ENCODE assay signal across 27 mouse cellular contexts in the genomic region with DNA sequence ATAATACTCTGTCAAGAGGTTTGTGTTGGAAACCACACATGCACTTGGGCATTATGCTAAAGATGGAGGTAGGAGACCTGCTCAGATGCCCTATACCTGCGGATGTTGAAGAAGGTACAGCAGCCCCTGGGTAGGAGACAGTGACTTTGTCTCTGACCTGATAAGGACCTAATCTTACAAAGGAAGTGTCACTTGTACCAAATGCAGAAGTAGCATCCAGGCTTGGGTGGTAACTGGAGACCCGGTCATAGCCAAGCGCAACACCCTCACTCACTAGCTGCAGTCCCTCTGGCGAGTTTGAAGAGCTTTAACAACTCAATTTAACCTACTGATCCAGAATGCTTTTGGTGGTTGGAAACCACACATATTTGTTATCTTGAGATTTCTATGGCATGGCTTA. TPM values are rescaled to one million over a fixed set of nuclear protein-coding genes. Genes with fewer than 3 reads are reported as not detected.
DNase-seq lines count a peak whose midpoint lies in the region; ATAC-seq and TF ChIP-seq lines count a peak whose summit lies in the region.
"Had no signal": no experiment of that assay in that cellular context is flagged by ENCODE, and none has a peak within 500 bp of the region (broad histone marks: within the 10 kb centered on the region; RNA-seq: fewer than 3 reads in every experiment).

No protein-coding gene starts in this region.

- TF ChIP-seq CTCF in heart, adult 2 months (IDR thresholded peaks at IDR 0.05), result no peak
- no peak for TF ChIP-seq CTCF in MEL (IDR thresholded peaks at IDR 0.05 in 2 of 3, conservative IDR thresholded peaks at IDR 0.05 in 1 of 3; ENCODE audit: control insufficient read depth in 1 of 3, insufficient read depth in 1 of 3, low read depth in 2 of 3, low read length in 3 of 3, poor library complexity in 1 of 3, severe bottlenecking in 1 of 3)
- no peak for TF ChIP-seq CTCF in lung, postnatal 0 days (IDR thresholded peaks at IDR 0.05)

- H3K79me2 ChIP-seq in heart, adult 2 months (replicated peaks; ENCODE audit: control insufficient read depth, insufficient read depth, low read length), result peaks cover 5% of the 10 kb centered on the region
- peaks cover 2% of the 10 kb centered on the region; the same call in 1 of the 2 replicates for H3K79me2 ChIP-seq in MEL (ENCODE audit: control insufficient read depth, insufficient read depth, low read length, poor library complexity)

- no peak overlapping the region for H3K9ac ChIP-seq in heart, adult 2 months (ENCODE audit: low read depth, low read length)
- H3K9ac ChIP-seq in MEL (ENCODE audit: control insufficient read depth, low read depth, low read length, poor library complexity, severe bottlenecking), result no peak overlapping the region
- H3K9ac ChIP-seq in lung, postnatal 0 days (replicated peaks; ENCODE audit: low read depth), result no peak overlapping the region
- H3K9ac ChIP-seq: embryonic facial prominence, embryonic 15.5 days; hindbrain, embryonic 12.5 days had no signal

- peak; percentile 58 for ATAC-seq in megakaryocyte progenitor cell, adult 5-6 weeks (replicated peaks; ENCODE audit: poor library complexity)
- ATAC-seq in lung, postnatal 0 days, result no peak
- ATAC-seq: activated CD4-positive, CD25-positive, alpha-beta regulatory T cell, adult 4 months; CD4-positive, CD25-positive, alpha-beta regulatory T cell, adult 4 months; forebrain, embryonic 14.5 days; hindbrain, embryonic 16.5 days; inflammation-experienced regulatory T-cells, adult 6 months; intestine, postnatal 0 days; Patski had no signal

- TF ChIP-seq POLR2A in heart, adult 2 months (IDR thresholded peaks at IDR 0.05; ENCODE audit: insufficient read depth, low read depth, low read length), result no peak
- TF ChIP-seq POLR2A in MEL (IDR thresholded peaks at IDR 0.05; ENCODE audit: control insufficient read depth in 1 of 2, insufficient read depth in 1 of 2, low read depth in 1 of 2, low read length in 2 of 2, poor library complexity in 1 of 2), result no peak

- H3K36me3 ChIP-seq in heart, adult 2 months (ENCODE audit: control insufficient read depth, insufficient read depth, low read length), result peaks cover 3% of the 10 kb centered on the region
- H3K36me3 ChIP-seq in MEL (ENCODE audit: control insufficient read depth in 1 of 2, insufficient read depth in 2 of 2, low read length in 2 of 2), result peaks cover 0 to 22% of the 10 kb centered on the region in 2 experiments; a peak in 2 of 4 replicates
- H3K36me3 ChIP-seq in lung, postnatal 0 days (ENCODE audit: insufficient read depth, low read length), result no peaks in the 10 kb centered on the region
- H3K36me3 ChIP-seq: embryonic facial prominence, embryonic 15.5 days; forebrain, embryonic 10.5 days; hindbrain, embryonic 12.5 days had no signal

- H3K4me1 ChIP-seq in heart, adult 2 months (ENCODE audit: control insufficient read depth, insufficient read depth, low read length), result peaks cover 14% of the 10 kb centered on the region
- peaks cover 8 to 23% of the 10 kb centered on the region in 2 experiments for H3K4me1 ChIP-seq in MEL (ENCODE audit: control insufficient read depth in 1 of 2, insufficient read depth in 2 of 2, low read length in 2 of 2)
- no peaks in the 10 kb centered on the region for H3K4me1 ChIP-seq in lung, postnatal 0 days (ENCODE audit: insufficient read depth, low read depth, low read length)
- H3K4me1 ChIP-seq: forebrain, embryonic 10.5 days; hindbrain, embryonic 12.5 days had no signal

- no peak for DNase-seq in heart, adult 2 months
- no peak for DNase-seq in heart, adult 18-20 months
- peak; percentile 58 for DNase-seq in 416B (ENCODE audit: low read depth)
- peak; percentile 81 for DNase-seq in MEL (ENCODE audit: low read depth, low spot score)
- no peak for DNase-seq in lung, postnatal 0 days (ENCODE audit: low spot score)
- DNase-seq in MN1 (ENCODE audit: low spot score), result no peak
- DNase-seq: adrenal gland, postnatal 25 days; B cell, adult 2 months; cerebellum, adult 18-20 months; cerebellum, postnatal 10 days; embryo, embryonic 11 days; gastrocnemius, postnatal 14 days; heart, postnatal 10 days; heart, postnatal 4 days had no signal

- no peak overlapping the region for H3K4me3 ChIP-seq in heart, adult 2 months
- H3K4me3 ChIP-seq in MEL (ENCODE audit: control insufficient read depth in 1 of 2, insufficient read depth in 1 of 2, low read depth in 2 of 2, low read length in 2 of 2), result no peak overlapping the region
- H3K4me3 ChIP-seq in lung, postnatal 0 days (ENCODE audit: low read depth, low read length), result no peak overlapping the region
- H3K4me3 ChIP-seq: embryonic facial prominence, embryonic 15.5 days; erythroblast, embryonic 14.5 days; forebrain, embryonic 10.5 days; hindbrain, embryonic 12.5 days had no signal

- WGBS in heart, adult 2 months, result 86% methylated on average over 4 of the region's 4 CpGs
- 85% methylated on average over 4 of the region's 4 CpGs for WGBS in lung, postnatal 0 days

- no peak overlapping the region for H3K4me2 ChIP-seq in lung, postnatal 0 days (replicated peaks; ENCODE audit: low read depth, low read length)
- H3K4me2 ChIP-seq: embryonic facial prominence, embryonic 15.5 days; hindbrain, embryonic 12.5 days had no signal

- intact Hi-C loops in heart, adult 2 months (cut with DNase I), result no loop called here

- H3K9me3 ChIP-seq in MEL (replicated peaks; ENCODE audit: insufficient read depth, low read length), result no peaks in the 10 kb centered on the region
- no peaks in the 10 kb centered on the region for H3K9me3 ChIP-seq in lung, postnatal 0 days (ENCODE audit: low read length)
- H3K9me3 ChIP-seq: embryonic facial prominence, embryonic 15.5 days; forebrain, embryonic 10.5 days; G1E; hindbrain, embryonic 12.5 days had no signal

- TF ChIP-seq EP300 in heart, adult 2 months (IDR thresholded peaks at IDR 0.05; ENCODE audit: insufficient read depth, low read depth, low read length), result no peak
- TF ChIP-seq EP300 in MEL (IDR thresholded peaks at IDR 0.05; ENCODE audit: low read depth in 1 of 2, low read length in 2 of 2), result peak; percentile 64 to 88
- no peak for TF ChIP-seq EP300 in lung, postnatal 0 days (IDR thresholded peaks at IDR 0.05)

- no peak for TF ChIP-seq RAD21 in MEL (IDR thresholded peaks at IDR 0.05; ENCODE audit: low read depth, low read length)

- H3K27ac ChIP-seq in heart, adult 2 months, result peak overlapping the region; percentile 1; the same call in 1 of the 2 replicates
- no peak overlapping the region for H3K27ac ChIP-seq in MEL (ENCODE audit: control insufficient read depth, low read depth, low read length)
- H3K27ac ChIP-seq in lung, postnatal 0 days (ENCODE audit: low read length), result no peak overlapping the region
- H3K27ac ChIP-seq: embryonic facial prominence, embryonic 15.5 days; forebrain, embryonic 10.5 days; hindbrain, embryonic 12.5 days had no signal

- H3K27me3 ChIP-seq in heart, adult 2 months (ENCODE audit: control insufficient read depth, insufficient read depth, low read length), result no peaks in the 10 kb centered on the region
- H3K27me3 ChIP-seq in MEL (ENCODE audit: control insufficient read depth in 1 of 2, insufficient read depth in 2 of 2, low read length in 2 of 2), result no peaks in the 10 kb centered on the region
- no peaks in the 10 kb centered on the region for H3K27me3 ChIP-seq in lung, postnatal 0 days (replicated peaks; ENCODE audit: insufficient read depth, low read length)
- H3K27me3 ChIP-seq: embryonic facial prominence, embryonic 15.5 days; hindbrain, embryonic 12.5 days; Patski had no signal

TF ChIP-seq in MEL, 35 proteins besides CTCF, POLR2A, EP300 and RAD21:
- peak; percentile 87 for TF ChIP-seq GATA1 (IDR thresholded peaks at IDR 0.05; ENCODE audit: low read depth, low read length)
- TF ChIP-seq MAZ (IDR thresholded peaks at IDR 0.05; ENCODE audit: low read depth, low read length), result no peak
- TF ChIP-seq TAL1 (IDR thresholded peaks at IDR 0.05; ENCODE audit: low read length), result peak; percentile 25; the same call in 1 of the 2 replicates
- TF ChIP-seq RCOR1 (IDR thresholded peaks at IDR 0.05; ENCODE audit: low read depth, low read length), result peak; percentile 62
- 0 out of 2 replicates have a peak, but pooled peaks have one; percentile 39 for TF ChIP-seq TBP (IDR thresholded peaks at IDR 0.05; ENCODE audit: low read depth, low read length)
- TF ChIP-seq USF2 (IDR thresholded peaks at IDR 0.05; ENCODE audit: borderline replicate concordance in 1 of 2, insufficient read depth in 1 of 2, low read depth in 1 of 2, low read length in 2 of 2), result no peak
- TF ChIP-seq ZKSCAN1 (IDR thresholded peaks at IDR 0.05; ENCODE audit: low read depth, low read length), result no peak

RNA-seq across cellular contexts. Expression of gene Sesn1, which starts 18.0 kb away (rescaled TPM):
- total RNA-seq in heart, adult 2 months (2021), result 100 to 1,000 TPM; 120 to 121 TPM
- polyA plus RNA-seq in heart, adult 2 months (2012; rRNA removed), result 47.8 and 79.5 TPM in 2 replicates
- total RNA-seq in heart, adult 18-20 months (2021), result 100 to 1,000 TPM; 135 to 156 TPM
- 11.7 and 13.2 TPM in 2 replicates for total RNA-seq in MEL (2012; rRNA removed)
- polyA plus RNA-seq in MEL (2012; ENCODE audit: insufficient read depth in 1 of 2, insufficient read length in 2 of 2, low read depth in 1 of 2, low replicate concordance in 2 of 2, missing spikeins in 1 of 2), result 10 to 100 TPM in 1 of 2 experiments, not detected in 1; 11.7 TPM
- 27.1 and 36.3 TPM in 2 replicates for total RNA-seq in megakaryocyte progenitor cell, adult 5-6 weeks (2015)
- total RNA-seq in megakaryocyte progenitor cell, adult 5-6 weeks (2017), result 21.9 and 22.3 TPM in 2 replicates
- polyA plus RNA-seq in lung, postnatal 0 days (2015; fragmentation: Nextera tagmentation; extraction: Ambion mirVana), result 26.5 and 36.6 TPM in 2 replicates

RNA-seq across cellular contexts. Expression of gene Cep57l1, which starts 18.1 kb away (rescaled TPM):
- total RNA-seq in heart, adult 2 months (2021), result 1 to 10 TPM; 2.3 to 2.5 TPM
- 0.86 and 1.3 TPM in 2 replicates for polyA plus RNA-seq in heart, adult 2 months (2012; rRNA removed)
- 1 to 10 TPM; 2.0 to 2.9 TPM for total RNA-seq in heart, adult 18-20 months (2021)
- total RNA-seq in MEL (2012; rRNA removed), result 14.2 and 16.7 TPM in 2 replicates
- polyA plus RNA-seq in MEL (2012; ENCODE audit: insufficient read depth in 1 of 2, insufficient read length in 2 of 2, low read depth in 1 of 2, low replicate concordance in 2 of 2, missing spikeins in 1 of 2), result 10 to 100 TPM in 1 of 2 experiments, not detected in 1; 19.2 TPM
- 40.3 and 53.4 TPM in 2 replicates for total RNA-seq in megakaryocyte progenitor cell, adult 5-6 weeks (2015)
- 44.4 and 57.8 TPM in 2 replicates for total RNA-seq in megakaryocyte progenitor cell, adult 5-6 weeks (2017)
- polyA plus RNA-seq in lung, postnatal 0 days (2015; fragmentation: Nextera tagmentation; extraction: Ambion mirVana), result 5.9 and 6.3 TPM in 2 replicates

Comparison
In these comparisons a context has a peak if more than half of its experiments do, and no peak if none do; other contexts are left out.
1. DNase-seq: peak in 416B (single experiment) and MEL (single experiment); none in heart, adult 2 months (0 of 2), heart, adult 18-20 months (0 of 2), lung, postnatal 0 days (single experiment) and MN1 (single experiment).